Mouse (Mus musculus): ENCODE data around the gene Ccdc12.

- TF ChIP-seq POLR2A (IDR thresholded peaks at IDR 0.05; ENCODE audit: insufficient read length, low read depth), result no peak
- TF ChIP-seq MAX (IDR thresholded peaks at IDR 0.05; ENCODE audit: low read depth), result no peak
- no peak for TF ChIP-seq REST (IDR thresholded peaks at IDR 0.05; ENCODE audit: insufficient read depth, insufficient read length)
- no peak for TF ChIP-seq USF1 (IDR thresholded peaks at IDR 0.05; ENCODE audit: low read depth)
- TF ChIP-seq TCF12 (IDR thresholded peaks at IDR 0.05; ENCODE audit: insufficient read depth, poor library complexity, severe bottlenecking), result no peak
- no peak for TF ChIP-seq E2F4 (IDR thresholded peaks at IDR 0.05; ENCODE audit: insufficient read depth)
- no peak for TF ChIP-seq SRF (IDR thresholded peaks at IDR 0.05; ENCODE audit: control insufficient read depth, insufficient read length, low read depth)
These were observed 28.0 kb downstream of the Ccdc12 start for GRCm38 (mm10) chr9:110684100-110684831.

Measured in myocyte (in vitro differentiated cells).